Mouse (Mus musculus) liver, adult (tissue): ENCODE data around the gene Inka1.

Experiments
- GATA4 ChIP-seq: IDR thresholded peaks from 2 replicates; pipeline ENCODE4 v1.6.1; 2014; ENCODE audit warnings: mild to moderate bottlenecking, low read length; ENCODE audit not compliant: insufficient replicate concordance

The Inka1 gene

DNA sequence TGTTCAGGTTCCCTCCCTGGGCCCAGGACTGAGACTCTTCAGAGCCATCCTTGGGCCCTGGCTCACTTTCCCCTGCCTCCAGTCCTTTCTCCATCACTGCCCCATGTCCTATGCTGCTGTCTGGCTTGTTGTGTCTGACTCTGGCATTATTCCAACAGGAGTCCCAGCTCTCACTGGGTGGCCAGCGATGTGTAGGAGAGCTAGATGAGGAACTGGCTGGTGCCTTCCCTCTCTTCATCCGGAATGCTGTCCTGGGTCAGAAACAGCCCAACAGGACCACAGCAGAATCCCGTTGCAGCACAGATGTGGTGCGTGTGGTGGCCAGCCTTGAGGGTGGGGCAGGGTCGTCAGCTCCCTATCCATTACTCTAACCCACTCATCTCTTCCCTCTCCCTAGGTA is 15.4 kb downstream of the Inka1 start:
- TF ChIP-seq GATA4, result no peak

DNA sequence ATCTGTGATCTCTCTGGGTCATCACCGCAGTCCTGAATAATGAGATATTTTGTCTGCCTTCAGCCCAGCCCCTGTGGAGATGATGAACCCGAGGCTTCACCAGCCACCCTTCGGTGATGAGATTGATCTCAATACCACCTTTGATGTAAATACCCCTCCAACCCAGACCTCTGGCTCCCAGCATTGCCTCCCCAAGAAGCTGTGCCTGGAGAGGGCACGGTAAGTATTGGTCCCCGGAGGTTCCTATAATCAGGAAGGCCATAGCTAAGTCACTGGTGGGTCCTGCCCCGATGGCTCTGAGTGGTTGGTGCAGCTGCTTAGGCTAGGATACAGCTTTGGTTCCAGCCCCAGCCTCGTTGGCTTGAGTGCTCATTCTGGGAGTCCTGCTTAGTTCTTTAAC is 17.1 kb downstream of the Inka1 start:
- TF ChIP-seq GATA4, result no peak

DNA sequence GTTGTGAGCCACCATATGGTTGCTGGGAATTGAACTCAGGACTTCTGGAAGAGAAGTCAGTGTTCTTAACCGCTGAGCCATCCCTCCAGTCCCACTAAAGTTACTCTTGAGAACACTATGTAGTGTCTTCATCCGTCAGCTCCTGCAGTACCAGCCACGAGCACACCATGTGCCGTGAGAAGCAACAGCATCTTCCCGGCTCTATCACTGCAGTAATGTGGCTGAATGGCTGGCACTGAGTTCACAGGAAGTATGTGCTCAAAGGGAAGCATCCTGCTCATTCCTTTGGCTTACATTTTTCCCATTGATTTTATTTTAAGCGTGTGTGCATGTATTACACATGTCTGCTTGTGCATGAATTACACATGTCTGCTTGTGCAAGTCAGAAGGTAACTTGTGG is 18.2 kb downstream of the Inka1 start:
- no peak for TF ChIP-seq GATA4

DNA sequence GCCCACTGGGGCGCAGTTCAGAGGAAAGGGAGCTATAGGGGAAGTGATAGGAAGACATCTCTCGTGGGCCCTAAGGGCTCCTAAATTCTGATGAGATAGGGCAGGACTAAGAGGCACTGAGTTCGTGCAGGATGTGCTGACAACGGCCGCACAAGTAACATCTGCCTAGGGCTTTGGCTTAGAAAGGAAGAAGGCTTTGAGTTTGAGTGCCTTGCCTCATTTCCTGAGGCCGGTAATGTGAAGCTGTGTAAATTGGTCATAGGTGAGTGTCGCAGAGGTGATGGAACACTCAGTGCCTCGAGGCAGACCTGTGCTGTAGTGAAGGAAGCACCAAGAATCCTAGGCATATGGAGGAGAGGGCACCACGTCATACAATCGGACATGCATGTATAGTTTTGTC is 19.0 kb downstream of the Inka1 start:
- no peak for TF ChIP-seq GATA4

DNA sequence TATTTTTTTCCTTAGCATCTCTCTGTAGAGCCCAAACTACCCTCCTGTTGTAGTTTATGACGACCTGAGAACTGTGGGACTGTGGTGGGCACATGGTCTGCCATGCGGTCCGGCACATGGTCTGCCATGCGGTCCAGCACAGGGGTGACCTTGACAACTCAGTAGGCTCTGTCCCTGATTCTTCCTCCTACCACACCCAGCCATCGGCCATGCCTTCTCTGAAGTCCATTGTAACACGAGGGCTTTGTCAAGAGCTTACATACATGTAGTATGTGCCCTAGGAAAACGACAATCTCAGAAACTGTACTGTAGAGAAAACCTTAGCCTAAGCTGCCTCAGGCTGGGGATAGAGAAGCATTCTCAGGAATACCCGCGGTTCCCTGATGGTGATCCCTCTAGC is 21.0 kb downstream of the Inka1 start:
- no peak for TF ChIP-seq GATA4

DNA sequence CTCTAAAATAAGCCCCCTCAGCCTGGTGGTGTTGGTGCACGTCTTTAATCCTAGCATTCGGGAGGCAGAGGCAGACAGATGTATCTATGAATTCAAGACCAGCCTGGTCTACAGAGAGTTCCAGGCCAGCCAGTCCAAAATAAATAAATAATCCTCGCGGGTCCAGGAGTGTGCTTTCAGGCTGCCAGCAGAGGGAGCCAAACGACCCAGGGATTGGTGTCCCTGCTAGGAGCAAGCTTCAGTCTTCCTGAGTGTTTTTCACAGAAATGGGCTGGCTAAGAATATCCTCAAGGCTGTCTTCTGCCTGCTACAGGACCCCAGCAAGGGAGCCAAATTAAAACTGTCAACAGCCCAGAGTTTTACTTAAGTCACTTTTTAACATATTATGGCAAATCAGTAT is 22.0 kb downstream of the Inka1 start:
- TF ChIP-seq GATA4, result no peak

DNA sequence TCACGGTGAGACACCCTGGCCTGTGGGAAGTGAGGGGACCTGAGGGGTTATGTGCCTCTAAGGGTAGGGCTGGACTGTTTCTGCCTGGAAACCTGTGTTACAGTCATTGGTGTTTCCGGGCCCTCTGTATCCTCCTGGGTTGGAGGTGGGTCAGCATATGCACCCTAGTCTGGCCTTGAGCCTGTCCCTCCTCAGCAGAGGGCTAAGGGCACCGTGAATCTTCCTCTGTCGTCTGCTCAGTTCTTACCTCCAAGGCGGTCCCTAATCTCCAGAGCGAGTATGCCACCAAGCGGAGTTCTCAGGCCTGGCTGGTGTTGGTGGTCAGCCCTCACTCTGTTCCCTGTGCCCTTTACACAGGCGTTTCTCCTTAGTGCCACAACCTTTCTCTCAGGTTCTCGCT is 22.8 kb downstream of the Inka1 start:
- no peak for TF ChIP-seq GATA4

DNA sequence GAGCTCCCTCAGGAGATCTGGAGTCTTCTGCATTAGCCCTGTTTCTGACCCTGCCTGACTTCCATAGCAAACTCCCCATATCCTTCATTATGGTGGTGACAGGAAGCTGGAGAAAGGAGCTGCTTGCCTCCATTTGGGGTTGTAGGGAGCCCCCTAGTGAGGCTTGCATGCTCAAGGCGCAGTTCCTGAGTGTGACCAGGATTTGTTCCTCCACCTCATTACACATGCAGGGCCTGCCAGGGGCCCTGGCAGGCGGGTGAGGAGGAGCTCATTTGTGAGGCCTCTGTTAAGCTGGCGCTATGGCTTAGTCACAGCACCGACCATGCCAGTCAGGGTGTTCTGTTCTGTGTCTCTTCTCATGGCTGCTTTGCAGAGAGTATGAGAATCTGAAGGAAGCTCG is 23.8 kb downstream of the Inka1 start:
- no peak for TF ChIP-seq GATA4

DNA sequence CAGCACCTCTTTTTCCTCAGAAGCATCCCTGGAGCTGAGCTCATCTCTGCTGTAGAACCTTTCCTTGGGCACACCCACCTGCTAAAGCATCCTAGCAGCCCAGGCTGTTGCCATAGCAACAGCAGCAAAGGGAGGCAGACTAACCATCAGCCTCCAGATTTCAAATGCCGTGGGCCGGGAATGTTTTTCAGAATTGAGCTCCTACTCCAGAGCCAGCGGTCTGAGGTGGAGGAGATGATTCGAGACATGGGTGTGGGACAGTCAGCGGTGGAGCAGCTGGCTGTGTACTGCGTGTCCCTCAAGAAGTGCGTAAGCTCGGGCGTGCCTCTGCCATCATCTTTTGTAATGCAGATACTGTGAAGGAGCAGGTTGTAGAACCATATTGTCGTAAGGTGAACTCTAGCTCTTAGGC is 24.3 kb downstream of the Inka1 start:
- no peak for TF ChIP-seq GATA4

DNA sequence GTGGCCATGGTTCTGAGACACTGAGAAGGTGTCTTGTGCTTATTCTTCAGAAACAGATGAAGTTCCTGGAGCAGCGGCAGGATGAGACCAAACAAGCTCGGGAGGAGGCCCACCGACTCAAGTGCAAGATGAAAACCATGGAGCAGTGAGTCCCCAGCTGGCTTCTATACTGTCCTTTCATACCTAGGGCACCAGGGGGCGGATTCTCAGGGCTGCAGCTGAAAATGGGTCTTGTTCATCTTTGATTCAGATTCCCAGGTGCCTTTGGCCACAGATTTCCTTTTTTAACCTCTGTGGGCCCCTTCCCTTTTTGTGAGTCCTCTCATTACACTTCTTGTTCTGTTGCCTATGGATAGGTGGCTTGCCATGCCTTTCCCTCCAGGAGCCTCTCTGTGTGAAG is 24.8 kb downstream of the Inka1 start:
- no peak for TF ChIP-seq GATA4

DNA sequence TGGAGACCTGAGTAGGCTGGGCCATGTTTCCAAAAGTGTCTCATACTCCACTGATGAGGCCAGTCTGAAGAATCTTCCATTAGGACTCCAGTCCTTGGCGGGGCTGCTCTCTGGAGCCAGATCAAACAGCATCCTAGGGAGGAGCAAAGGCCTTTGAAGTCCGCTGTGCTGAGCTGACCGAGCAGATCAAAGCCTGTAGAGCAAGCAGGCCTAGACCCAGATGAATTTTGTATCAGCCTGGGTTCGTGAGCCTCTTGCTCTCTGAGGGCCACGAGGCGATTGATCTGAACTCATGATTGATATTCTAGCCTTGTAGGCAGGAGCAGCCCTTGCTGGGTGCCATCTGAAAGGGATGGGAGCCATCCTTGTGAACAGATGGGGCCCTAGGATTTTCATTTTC is 25.8 kb downstream of the Inka1 start:
- no peak for TF ChIP-seq GATA4

DNA sequence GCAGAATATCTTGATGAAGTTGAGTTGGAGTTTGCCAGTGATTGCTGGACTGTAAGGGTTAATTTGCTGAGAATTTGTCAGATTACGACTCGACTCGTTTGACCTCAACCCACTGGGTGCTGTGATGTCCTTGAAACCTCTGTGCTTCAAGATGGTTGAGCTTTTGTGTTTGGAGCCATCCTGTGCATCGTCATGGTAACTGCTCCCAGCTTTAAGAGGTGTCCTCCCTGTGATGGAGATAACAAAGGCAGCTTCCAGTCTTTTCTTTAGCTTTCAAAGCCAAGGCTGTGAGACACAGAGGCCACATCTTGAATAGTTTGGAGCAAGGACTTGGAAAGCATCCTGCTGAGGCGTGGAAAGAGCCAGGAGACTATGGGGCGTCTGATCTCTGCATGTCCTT is 28.5 kb downstream of the Inka1 start:
- no peak for TF ChIP-seq GATA4

DNA sequence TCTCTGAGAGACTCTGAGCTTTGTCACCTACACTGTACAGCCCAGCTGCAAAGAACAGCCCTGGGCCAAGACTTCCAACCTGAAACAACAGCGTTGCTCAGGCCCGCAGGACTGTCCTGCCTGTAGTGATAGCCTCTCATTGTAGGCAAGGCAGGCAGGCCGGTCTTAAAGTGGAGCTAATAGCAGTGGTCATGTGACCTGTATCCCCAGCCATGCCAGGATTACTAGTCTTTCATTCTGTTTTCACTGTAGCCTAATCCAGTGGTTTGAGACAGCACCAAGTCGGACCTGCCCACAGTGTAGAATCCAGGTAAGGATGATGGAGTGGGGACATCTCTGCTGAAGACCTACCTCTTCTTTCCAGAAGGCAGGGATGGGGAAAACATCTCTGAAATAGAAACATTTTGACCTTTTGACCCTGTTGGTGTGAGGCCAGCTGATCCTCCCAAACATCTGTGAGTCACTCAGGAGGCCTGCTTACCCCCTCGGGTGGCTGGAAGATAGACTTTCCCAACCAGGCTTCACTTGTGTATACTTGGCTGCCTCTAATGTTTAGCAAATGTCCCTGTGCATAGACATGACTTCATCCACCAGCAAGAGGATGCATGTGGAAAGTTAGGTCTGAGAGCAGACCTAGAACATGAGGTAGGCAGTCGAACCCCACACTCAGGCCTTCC is 29.9 kb downstream of the Inka1 start:
- TF ChIP-seq GATA4, result no peak

DNA sequence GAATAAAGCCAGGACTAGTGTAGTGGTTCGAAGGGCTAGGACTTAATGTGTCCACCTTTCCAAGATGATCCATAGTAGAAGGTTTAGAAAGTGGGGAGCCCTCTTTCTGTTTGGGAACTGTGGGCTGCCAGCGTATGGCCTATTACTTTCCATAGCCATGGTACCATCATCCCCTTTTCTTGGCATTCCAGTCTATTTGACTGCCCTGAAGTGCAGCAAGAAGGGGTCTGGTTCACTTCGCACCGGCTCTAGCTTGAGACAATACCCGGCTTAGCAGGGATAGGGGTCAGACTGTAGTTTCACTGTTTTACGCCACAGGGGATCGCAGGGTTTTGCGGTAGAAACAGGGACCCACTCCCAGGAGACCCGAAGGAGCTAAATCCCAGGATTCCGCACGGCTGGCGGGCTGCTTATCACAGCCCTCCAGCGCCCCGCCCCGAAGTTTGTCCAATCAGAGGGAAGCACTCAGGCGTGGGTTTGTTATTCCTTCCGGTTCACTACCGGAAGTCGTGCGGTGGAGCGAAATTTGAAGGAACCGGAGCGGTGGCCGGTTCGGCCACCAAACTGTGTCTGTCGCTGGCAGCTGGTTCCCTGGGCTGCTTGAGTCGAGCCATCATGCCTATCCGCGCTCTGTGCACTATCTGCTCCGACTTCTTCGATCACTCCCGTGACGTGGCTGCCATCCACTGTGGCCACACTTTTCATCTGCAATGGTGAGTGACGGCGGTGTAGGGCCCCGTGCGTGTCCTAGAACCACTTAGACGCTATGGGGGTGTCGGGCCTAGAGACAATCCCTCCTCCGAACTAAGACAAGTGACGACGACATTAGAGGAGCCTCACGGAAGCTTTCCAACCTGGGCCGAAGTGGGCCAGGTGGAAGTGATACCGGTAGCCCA is 35.0 kb downstream of the Inka1 start:
- TF ChIP-seq GATA4, result peak; percentile 89; the same call in 1 of the 2 replicates

DNA sequence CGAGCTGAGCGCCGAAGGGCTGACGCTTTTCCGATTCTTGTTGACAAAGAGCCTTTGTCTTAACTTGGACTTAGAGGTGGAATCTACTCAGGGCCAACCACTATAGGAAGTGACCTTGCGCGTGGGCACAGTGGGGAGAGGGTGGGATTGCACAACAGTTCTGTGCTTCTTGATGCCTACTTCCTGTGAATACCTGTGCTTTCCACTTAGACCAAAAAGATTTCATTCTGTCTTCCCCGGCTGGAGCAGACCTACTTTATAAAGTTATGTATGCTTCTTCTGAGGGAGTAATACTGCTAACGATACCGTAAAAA is 35.8 kb downstream of the Inka1 start, which contains the start of gene Traip:
Traip (plus strand) TSS at position 215 of the 314 bp plus-strand sequence.
- no peak for TF ChIP-seq GATA4

DNA sequence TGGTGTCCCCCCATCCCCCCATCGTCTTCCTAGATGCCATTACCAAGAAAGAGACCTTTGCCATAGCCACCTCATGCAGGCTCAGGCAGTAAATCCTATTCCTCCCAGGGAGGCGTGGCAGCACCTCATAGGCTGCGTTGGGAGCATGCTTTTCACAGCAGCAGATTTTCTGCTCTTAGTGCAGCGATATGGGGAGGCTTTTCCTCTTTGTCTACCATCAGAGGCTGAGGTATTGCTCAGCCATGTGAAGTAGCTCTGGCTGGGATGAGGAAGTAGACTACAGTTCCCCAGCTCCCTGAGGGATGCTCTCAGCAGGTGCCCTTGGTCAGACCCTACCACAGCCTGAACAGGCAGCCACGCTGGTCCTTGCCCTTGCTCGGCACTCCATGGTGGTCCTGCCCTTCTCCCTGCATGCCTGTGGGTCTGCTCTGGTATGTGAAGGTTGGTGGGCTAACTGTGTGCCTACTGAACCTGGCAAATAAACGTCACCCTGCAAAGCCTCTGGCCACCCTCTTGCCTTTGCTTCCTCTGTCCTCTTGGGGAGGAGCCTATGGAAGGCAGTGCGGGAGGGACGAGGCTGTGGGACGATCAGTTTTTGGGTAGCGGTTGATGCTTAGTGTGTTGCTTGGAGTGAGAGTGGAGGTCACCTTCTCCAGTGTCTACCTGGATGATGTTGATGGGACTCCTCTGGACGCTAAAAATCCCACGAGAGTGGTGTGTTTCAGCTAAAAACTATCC is 36.3 kb downstream of the Inka1 start:
- no peak for TF ChIP-seq GATA4
